Mouse (Mus musculus): Measurements from ENCODE around the gene Gsc.
A peak's percentile ranks its signal among the peaks of the same experiment; 100 is the strongest.
"Not testable (repeated sequence)": the region's sequence is repeated elsewhere in the genome, so short reads cannot be mapped to it uniquely, and the experiment has no call there.

Gsc gene

DNA sequence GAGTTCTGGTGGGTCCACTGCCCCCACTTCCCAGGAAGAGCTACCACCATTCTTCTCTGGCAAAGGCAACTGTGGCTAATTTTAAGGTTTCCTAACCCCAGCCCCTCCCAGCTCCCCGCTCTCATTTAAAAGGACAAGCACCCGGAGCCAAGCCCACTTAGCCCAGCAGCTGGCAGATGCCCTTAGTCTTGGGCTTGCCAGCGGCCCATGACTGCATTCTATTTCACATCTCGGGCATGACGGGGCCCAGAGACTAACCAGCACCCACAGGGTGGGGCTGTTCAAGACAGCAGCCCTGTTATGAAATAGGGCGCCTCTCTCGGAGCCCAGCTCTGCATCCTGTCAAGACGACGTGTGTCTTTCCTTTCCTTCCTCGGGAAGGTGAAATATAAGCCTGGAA, 22.9 kb downstream of the Gsc start:
- DNase-seq: no peak

DNA sequence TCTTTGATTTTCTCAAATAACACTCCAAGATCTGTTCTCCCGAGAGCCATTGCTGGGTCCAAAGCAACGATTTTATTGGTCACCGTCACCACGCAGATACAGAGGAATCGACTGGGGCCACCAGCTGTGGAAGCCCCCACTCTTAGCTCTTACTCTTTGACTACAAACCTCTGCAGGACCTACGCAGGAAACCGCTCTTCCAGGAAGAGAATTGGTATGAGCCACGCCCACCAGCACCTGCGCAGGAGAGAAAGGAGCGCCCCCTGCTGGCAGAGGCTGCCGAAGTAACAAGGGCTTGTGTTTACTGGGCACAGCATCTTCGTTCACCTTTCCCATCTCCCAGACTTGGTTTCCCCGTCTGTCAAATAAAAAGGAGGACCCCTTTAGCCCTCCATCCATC, 25.0 kb downstream of the Gsc start:
- DNase-seq: peak; percentile 52

DNA sequence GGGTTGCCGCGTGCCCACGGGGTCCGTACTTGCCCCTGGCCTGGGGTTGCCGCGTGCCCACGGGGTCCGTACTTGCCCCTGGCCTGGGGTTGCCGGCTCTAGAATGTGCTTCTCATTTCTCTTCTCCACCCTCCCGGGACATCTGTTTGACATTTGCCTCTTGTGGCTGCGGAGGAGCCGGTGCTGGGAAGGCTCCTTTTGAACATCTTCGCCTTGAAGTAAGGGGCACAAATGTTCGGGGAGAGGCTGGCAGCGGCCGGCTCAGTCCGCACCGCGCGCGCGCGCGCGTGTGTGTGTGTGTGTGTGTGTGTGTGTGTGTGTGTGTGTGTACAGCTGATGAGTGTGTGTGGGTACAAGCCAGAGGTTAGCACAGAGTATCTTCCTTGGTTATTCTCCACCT, 26.1 kb downstream of the Gsc start:
- DNase-seq: not testable (repeated sequence)

DNA sequence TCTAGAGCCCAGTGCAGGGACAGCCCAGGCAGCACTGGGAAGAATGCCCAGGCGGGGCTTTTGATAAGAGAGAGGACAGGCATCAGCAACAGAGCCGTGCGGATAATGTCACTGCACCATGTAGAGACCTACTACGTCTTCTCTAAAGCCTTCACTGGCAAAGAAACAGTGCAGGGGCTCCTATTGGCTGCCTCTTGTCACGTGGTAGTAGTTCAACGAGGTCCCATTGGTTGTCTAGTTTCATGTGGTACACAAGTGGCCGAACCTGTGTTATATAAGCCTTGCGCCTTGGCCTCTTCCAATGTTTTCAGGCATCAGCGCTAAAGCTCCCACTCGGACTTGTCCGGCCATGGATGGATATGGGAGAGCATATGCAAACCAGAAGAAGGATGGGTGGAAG, 29.4 kb downstream of the Gsc start:
- no peak for DNase-seq

DNA sequence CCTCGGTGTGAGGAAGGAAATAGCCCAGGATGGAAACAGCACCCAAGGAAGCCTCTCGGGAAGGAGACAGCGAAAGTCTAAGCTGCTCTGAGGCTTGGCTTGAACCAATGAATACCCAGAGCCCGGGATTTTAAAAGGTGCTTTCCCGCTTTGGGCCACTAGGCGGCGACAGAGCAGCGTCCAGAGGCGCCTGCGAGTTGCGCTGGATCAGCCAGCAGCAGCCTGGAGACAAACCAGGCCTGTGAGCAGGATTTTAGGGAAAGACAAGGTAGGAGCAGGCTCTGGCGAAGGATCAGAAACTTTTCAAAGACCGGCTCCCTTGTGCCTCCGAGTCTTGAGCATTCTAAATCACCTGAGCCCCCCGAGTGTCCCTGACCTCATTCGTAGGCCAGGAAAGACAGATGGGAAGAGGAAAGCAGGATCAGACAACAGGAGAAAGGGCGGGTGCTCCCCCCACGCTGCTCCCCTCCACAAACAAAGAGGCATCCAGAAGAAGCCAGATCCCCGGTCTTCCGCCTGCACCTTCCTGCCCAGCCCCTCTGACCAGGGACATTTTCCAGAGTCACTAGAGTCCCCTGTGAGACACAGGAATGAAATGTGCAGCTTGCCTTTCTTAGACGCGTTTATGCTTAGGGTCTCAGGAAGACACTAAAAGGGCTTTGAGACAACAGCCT, 32.9 kb downstream of the Gsc start:
- DNase-seq: peak; percentile 87

DNA sequence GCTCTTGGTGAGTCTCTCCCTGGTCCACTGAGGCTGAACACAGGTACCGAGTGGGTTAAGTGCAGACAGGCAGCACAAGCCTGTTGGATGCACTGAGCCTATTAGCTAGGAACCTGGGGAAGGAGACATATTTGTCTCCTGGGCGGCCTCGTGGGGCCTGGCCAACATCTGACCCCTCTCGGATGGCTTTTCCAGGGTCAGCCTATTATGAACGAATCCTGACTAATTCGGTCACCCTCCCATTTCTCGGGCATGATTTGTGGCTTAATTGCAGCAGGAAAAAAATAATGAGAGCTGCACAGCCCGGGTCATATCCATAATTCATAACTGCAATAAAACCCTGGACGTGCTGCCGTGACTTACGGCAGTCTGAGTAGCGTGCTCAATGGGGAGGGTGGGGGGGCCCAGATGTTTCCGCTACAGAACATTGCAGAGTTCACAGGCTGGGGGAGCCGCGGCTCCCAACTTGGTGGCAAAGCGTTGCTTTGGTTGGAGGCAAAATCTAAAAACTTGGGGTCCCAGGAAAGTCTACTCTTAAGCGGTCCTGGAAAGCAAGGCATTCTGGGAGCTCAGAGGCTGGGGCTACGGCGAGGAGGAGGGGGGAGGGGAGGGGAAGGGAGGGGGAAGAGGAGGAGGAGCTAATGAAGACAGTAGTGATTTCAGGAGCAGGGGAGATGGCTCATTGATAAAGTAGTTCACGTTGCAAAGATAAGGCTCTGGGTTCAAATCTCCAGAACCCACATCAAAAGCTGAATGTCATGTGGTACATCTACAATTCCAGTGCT, 39.0 kb downstream of the Gsc start:
- DNase-seq: no peak

DNA sequence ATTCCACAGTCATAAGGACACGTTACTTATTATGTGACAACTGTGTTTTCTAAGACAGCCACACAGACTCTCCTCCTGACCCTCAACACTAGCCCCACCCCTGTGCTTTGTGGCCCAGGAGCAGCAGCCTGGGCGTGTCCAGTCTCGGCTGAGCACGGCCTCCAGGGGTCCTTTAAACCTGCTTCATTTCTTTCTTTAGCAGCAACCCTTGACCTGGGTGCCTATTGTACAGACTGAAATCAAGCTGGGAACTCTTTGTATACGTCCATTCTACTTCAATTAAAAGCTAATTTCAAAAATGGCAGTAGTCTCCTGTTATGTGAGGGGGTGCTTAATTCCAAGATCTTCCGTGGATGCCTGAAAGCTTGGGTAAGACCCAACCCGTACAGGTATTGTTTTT, 39.9 kb downstream of the Gsc start:
- DNase-seq: no peak

DNA sequence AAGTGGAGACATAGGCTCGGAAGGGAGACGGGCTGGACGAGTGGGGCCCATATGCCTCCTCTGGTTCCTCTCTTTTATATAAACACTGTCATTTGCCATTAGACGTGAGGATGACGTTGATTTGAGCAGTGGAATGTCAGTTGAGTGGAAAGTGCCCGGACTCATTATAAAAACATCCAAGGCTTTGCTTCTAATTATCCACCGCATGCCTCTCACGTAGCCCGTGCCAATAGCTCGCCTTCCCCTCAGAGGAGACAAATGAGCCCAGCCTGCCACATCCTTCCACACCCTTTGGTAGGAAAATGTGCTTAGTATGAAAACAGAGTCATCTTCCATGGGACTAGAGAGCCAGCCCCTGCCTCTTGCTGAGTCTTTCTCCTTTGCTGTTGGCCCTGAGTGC, 41.8 kb downstream of the Gsc start:
- DNase-seq: peak; percentile 26

DNA sequence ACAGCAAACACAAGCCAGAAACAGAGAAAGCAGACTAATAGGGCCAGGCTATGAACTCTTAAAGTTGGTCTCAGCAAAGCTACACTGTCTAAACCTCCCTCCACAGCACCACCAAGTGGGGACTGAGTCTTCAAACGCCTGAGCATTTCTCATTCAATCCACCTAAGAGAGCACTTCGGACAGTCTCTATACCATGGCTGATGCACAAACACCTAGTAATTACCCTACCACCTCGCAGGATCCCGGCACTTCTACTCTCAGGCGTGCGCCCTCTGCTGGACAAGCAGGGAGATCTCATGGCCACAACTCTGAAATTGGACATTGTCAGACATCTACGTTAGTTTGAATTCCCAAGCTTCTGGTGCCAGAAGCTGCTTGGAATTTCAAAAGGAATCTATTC, 46.2 kb downstream of the Gsc start:
- DNase-seq: peak; percentile 37

DNA sequence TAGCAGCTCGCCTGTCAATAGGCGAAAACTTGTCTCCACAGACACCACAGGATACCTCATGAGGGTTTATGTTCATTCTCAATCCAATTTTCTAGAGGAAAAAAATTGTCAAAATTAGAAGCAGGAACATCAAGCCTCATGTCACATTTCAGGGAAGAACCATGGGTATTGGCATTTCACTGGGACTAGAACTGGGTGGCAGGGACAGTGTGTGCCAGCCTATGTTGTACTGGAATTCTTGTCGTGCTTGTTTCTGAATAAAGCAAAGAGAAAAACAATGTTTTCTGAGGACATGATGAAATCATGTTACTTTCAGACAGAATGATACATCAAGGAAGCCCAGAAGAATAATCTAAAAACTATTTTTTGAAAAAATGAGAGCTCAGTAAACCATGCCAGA, 47.5 kb downstream of the Gsc start:
- DNase-seq: no peak

DNA sequence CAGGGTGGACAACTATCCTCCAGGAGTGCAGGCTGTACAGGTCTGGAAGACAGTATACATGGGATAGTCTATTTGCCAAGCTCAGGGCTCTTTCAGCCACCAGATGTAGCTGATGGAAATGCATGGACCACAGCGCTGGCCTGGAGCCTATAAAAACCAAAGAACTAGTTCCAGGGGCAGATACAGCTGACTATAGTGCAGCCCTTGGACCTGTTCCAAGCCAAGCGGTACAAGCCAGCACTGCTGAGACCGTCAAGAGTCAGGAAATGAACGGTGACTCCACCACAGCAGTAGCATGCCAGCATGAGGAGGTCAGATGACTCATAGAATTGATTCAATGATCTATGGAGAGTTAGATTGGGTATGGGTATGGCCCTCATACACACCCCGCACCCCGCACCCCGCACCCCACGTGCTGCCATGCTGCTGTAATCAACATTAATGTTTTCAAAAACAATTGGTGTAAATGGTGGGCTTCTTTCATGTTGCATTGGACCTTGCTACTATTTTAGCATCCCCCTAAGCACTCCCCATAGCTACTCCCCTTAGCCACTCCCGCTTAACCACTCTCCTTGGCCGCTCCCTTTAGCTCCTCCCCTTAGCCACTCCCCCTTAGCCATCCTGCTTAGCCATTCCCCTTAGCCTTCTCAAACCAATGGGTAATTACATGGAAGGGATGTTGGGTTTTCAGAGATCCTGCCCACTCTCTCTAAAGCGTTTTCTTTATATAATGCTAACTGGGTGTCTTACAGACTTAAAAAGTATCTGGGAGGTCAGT, 50.3 kb downstream of the Gsc start:
- DNase-seq: peak; percentile 35

Measured in lung, postnatal 10 days (tissue).